Mouse (Mus musculus) heart, adult 2 months (tissue): ENCODE measurements around the gene Fam19a2.

Experiments
- CTCF ChIP-seq: fragments of 200-600 bp; IDR thresholded peaks from 2 replicates; pipeline ENCODE4 v1.8.1; 2022; ENCODE audit warnings: antibody characterized with exemption, mild to moderate bottlenecking, moderate library complexity
- EP300 ChIP-seq: fragments of 200-500 bp; IDR thresholded peaks from 2 replicates; pipeline ENCODE4 v1.6.1; 2011; ENCODE audit warnings: low read depth, low read length, control low read depth; ENCODE audit not compliant: insufficient read depth

- no peak for TF ChIP-seq CTCF
- TF ChIP-seq EP300 = no peak
Measured at GRCm38 (mm10) chr10:123595043-123595442, 331.2 kb downstream of the Fam19a2 start.
